Mouse (Mus musculus): ENCODE measurements around the gene Thy1.

DNA sequence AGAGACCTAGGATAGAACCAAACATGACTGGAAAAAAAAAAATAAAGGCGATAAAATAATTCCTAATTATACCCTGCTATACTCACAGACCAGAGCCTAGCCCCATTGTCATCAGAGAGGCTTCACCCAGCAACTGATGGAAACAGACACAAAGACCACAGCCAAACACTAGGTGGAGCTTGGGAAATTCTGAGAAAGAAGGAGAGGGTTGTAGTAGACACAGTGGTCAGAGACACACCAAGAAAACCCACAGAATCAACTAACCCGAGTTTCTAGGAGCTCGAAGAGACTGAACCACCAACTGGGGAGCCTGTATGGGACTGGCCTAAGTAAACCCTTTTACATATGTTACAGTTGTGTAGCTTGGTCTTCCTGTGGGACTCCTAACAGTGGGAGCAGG is 32.3 kb upstream of the Thy1 start:
- TF ChIP-seq CTCF (IDR thresholded peaks at IDR 0.05; ENCODE audit: insufficient read depth, low read depth, low read length) (no peak), POLR2A (IDR thresholded peaks at IDR 0.05; ENCODE audit: insufficient read depth, low read depth, low read length) (no peak)

All from olfactory bulb, adult 2 months (tissue).